Mouse (Mus musculus) heart, postnatal 36 days (tissue): Measurements from ENCODE around the gene Gak. TPM values are rescaled to one million over a fixed set of nuclear protein-coding genes. Genes with fewer than 3 reads are reported as not detected.
"Not testable (repeated sequence)": the region's sequence is repeated elsewhere in the genome, so short reads cannot be mapped to it uniquely, and the experiment has no call there.

ENCODE experiments used
- DNase-seq, 2 experiments: peaks; one replicate each; pipeline ENCODE4 v3.0.0; 2021 to 2022
- intact Hi-C: fragments of 180-260 bp; cut with DNase I; formaldehyde crosslinking; loops from one replicate; pipeline ENCODE4 v1.15.1; 2025
- total RNA-seq, 2 experiments: library from RNA; stranded (reverse); gene quantifications; 2 replicates each; pipeline ENCODE4 v1.2.3; 2021

The Gak gene
- total RNA-seq, 2 experiments from 2014 or later, result 22.2 to 22.5 TPM

DNA sequence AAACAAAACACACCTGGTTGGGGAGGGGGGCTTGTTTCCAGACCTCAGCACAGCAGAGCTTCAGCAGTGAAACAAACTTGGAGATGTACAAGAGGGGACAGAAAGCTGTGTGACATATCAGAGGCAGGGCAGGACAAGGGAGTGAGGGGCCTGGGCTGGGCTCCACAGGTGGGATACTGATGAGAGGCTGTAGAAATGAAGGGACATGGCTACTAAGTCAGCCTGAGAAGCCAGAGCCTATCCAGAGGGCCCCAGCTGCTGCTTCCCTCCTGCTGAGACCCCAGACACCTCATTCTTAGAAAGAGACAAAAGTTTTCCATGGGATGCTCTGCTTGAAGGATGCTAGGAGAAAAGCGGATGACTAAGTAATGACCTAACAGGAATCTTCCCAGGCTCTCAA, 29.1 kb upstream of the Gak start:
- intact Hi-C loops, result no loop called here
- no peak for DNase-seq

DNA sequence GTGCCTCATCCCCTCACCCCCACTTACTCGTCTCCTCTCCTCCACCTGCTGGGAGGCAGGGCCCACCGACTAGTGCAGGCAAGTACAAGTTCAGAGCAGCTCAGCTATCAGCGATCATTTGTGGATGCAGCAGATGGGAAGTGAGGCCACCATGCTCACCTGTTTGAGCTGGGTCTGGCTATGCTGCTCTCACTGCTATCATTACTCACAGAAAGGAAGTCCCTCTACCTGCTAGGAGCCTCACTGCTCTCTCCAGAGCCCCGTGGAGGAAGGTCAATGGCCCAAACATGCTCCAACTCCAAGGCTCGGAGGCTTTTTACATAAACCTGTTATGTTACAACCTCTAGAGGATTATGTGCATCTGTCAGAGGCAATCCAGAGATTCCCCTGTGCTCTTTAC, 27.9 kb upstream of the Gak start:
- DNase-seq, result no peak
- intact Hi-C loops, result no loop called here

DNA sequence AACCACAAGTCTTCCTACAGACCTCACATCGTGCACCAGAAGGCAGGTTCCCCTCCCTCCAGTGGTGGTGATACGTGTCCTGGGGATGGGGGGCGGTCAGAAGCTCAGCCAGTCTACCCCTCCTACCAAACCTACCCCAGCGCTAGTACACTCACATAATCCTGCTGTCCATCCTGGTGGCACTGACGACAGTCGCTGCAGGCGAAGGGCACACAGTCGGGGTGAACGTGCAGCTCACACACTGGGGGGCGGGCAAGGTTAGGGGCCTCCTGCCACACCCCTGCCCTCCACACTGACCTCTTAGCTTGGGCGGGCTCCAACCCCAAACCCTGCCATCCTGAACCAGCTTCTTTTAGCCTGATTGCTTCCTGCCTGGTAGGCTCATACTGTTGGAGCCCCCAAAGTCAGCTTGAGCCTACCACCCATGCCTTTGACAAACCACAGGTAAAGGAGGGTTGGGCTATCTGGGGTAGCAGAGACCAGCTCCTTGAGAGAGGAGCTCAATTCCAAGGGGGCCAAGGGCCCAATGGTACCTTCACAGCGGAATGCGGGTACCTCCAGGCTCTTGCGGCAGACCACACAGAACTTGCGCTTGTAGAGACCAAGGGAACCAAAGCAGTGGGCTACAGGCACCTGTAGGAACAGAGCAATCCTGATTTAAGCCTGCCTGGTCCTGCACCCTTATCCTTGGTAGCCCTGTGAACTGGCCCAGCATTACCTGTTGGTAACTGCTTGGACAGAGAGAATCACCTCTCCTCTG, 26.5 kb upstream of the Gak start:
- intact Hi-C loops, result no loop called here
- DNase-seq, result no peak

DNA sequence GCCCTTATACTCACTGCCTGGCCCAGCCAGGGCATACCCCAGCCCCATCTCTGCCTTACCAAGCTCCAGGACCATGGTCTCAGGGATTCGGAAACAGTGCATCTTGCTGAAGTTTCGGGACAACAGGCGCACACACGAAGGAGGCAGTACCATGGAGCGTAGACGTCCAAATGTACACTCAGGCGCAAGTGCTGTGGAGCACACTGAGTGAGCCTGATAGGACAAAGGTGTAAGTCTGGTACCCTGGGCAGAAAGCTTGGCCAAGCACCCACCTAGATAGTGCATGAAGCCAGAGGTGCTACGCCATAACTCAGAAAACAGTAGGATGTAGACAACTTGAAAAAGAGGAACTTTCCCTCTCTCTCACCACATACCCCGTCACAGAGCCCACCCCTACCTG, 25.8 kb upstream of the Gak start:
- DNase-seq, result no peak
- intact Hi-C loops, result no loop called here

DNA sequence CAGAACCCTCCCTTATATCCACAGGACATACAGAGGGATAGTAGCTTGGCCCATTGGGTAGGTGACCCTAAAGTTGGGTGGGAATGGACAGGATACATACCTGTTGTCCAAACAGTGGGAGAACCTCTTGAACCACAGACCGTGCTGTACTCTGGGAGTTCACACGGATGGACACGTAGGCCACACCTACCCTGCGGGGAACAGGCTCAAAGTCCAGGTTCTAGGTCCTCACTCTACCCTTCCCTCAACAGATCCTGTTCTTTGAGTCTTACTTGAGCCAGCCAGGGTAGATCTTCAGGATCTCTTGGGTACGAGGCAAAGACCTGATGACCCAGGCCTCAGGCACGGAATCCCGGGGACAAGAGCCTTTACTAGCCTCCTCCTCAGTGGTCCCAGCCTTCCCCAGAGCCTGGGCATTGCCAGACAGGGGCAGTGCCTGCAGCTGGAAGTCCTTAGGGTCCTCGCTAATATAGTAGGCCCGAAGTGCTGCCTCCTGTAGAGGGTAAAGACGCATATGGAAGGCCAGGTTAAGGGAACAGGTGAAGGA, 25.0 kb upstream of the Gak start:
- DNase-seq, result no peak
- intact Hi-C loops, result no loop called here

DNA sequence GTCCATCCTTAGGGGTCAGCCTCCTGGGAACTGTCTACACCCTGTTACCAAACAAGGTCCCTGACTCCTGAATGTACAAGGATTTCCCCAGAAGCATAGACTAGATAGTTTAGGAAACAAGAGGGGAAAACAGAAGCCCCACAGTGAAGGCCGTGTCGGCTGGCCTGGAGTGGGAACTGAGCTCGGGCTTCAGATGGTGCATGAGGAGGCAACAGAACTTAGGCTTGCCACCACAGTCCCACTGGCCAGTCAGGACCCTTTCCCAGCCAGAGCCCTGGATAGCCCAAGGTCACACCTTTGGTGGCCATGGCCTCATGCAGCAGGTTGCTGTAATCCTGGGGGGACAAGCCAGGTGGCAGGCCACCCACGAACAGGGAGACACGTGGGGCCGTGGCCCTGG, 23.8 kb upstream of the Gak start:
- no peak for DNase-seq
- intact Hi-C loops, result loop anchor here (2.0 kb wide), 1 partner anchor 227 kb away; no protein-coding TSS in a partner anchor

DNA sequence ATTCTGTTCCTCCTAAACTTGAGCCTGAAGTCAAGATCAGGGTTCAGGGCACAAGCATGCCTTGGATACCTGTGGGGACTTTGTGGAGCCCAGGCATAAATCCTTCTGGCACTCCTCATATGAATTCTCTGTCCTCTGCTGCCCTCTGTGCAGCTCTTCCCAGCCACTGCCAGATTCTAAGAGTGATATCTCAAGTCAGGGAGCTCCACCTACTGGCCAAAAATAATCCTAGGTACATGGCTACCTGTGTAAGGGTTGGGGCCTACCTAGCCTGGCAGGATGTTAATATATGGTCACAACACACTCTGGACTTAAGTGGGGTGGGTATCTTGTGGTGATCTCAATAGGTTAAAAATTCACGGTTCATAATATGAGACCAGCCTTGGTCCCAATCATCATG, 22.3 kb upstream of the Gak start:
- intact Hi-C loops, result loop anchor here (2.0 kb wide), 1 partner anchor 225 kb away; no protein-coding TSS in a partner anchor
- peak in 1 of 2 experiments; percentile 23 for DNase-seq

DNA sequence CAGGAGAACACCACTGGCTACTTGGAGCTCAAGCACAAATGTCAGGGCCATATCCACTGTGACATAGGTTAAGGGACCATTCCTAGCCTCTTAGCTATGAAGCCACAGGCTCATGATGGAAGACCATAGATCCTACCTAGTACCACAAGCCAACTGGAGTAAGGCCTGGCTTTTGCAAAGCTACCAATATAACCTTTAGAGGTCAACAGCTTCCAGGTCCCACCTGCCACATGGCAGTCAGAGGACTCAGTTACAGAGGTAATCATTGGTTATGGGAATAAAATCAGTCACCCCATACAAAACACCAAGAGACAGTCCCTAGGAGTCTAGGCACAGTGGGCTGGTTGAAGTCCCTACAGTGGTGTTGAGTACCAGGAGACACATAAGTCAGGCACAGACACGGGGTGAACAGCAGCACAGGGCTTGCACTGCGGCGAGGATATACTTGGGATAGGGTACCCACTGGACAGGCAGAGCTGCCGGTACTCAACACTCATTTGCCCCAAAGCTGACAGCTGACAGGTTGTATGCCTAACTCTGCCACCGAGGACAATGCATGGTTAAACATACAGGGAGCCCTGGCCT, 21.7 kb upstream of the Gak start:
- no peak for DNase-seq

DNA sequence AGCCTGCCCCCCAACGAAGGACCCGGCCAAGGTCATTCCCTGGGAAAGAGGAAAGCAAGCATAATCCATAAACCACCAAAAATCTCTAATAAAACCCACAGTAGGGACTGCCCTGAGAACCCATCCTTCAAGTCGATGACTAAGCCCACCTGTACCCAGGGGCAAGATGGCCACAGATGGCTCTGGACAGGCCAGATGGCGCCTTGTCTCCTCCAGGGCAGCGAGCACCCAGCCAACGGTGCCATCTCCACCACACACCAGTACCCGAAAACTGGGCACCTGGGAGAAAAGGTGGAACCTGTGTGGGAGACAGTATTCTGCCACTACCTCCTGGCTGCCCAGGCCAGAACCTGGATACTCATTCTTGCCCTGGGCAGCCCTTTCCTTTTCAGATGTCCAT, 20.8 kb upstream of the Gak start:
- intact Hi-C loops, result no loop called here
- no peak for DNase-seq

More for the DNA sequence above, 21.7 kb upstream of the Gak start:
- intact Hi-C loops, result no loop called here

DNA sequence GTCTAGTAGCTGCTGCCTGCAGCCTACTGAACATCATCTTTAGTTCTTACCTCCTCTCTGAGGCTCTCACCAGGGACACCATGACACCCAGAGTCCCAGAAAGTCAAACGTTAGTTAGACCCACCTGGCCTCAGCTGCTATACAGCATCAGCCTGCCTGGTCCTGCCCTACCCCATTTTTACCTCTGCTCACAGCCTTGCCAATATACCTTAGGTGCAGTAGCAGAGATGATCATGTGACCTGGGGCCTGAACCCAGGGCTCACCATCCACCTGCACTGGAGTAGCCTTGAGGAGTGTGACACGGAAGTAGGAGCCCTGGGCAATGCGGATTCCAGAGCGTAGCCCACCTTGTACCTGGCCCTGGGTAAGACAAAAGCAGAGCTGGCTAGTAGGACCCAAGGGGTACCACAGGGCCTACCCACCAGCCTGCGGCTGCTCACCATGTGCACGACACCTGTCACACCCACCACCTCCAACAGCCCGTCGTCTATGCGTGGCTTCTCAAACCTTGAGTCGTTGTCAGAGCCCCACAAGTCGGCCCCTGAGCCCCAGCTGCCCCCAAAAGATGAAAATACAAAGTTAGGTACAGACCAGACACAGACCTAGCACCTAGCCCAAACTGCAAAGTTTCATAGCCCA, 19.5 kb upstream of the Gak start:
- intact Hi-C loops, result no loop called here
- DNase-seq, result no peak

DNA sequence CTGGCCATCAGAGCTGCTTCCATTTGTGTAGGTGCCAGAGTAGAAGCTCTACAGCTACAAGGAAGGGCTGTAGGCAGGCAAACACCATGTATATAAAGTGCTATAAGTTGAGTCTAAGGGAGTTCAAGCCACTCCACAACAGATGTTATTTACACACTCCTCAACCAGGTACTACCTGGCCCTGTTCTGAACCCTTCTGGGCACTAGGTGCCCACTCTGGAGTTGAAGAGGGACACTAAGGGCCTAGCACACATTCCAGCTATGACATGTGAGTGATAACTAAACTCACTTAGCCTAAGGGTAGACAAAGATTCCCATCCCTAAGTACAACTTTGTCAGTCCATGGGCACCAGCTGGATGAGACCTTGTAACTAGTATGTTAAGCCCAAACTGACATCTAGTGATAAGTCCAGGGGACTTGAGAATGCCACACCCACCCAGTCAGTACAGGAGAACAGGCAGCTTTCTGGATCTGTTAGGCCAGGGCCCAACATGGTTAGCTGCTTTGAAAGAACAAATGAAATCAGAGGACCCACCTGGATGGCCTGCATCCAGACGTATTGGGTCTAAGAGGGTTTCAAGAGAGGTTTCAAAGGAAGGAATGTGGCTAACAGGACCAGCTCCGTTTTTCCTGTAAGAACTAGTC, 18.4 kb upstream of the Gak start:
- intact Hi-C loops, result no loop called here
- DNase-seq, result no peak

DNA sequence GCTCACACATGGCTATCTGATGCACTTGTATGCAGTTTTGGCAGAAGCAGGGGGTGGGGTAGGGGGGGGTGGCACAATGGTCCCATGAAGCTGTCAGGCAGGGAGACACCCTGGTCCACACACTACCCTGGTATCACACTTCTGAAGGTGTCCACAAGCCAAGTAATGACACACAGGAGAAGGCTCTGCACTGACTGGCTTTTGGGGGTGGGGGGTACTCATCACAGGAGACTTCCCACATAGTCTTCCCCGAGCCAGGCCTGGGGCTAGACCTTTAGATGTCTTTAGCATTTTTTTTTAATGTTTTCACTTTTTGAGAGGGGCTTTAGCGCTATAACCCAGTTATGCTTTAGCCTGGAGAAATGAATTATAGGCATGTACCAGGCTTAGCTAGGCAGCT, 17.8 kb upstream of the Gak start:
- DNase-seq, result no peak
- intact Hi-C loops, result no loop called here

DNA sequence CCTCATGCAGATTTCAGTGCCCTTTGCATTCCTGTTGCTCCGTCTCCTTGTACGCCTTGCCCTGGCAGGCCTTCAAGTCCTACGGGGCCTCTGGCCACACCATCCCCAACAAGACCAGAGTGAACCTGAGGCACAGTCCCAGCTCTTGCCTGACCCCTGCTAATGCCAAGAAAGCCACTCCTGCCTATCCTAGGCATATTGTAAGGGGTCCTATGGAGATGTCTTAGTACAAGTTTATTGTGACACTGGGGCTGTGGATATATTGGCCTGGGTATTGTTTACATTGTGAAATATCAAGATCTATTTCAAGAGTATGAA, 16.7 kb upstream of the Gak start:
- intact Hi-C loops, result no loop called here
- DNase-seq, result no peak

DNA sequence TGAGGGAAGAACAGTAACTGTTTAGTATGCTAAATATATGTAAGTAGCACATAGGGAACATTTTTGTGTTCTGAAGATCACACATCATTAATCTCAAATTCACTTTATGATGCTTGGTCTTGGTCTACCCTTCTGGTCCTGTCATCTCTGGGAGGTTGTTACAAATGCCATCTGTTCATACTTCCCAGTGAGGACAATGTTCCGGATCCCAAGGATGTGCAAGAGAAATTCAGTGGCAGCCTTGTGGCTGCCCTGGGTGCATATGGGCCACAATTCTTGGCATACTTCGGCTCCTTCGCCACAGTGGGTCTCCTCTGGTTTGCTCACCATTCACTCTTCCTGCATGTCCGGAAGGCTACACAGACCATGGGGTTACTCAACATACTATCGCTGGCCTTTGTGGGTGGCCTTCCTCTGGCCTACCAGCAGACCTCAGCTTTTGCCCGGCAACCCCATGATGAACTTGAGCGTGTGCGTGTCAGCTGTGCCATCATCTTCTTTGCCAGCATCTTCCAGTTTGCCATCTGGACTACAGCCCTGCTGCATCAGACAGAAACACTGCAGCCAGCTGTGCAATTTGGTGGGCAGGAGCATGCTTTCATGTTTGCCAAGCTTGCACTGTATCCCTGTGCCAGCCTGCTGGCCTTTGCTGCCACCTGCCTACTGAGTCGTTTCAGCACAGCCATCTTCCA, 16.2 kb upstream of the Gak start:
- intact Hi-C loops, result no loop called here
- DNase-seq, result no peak

DNA sequence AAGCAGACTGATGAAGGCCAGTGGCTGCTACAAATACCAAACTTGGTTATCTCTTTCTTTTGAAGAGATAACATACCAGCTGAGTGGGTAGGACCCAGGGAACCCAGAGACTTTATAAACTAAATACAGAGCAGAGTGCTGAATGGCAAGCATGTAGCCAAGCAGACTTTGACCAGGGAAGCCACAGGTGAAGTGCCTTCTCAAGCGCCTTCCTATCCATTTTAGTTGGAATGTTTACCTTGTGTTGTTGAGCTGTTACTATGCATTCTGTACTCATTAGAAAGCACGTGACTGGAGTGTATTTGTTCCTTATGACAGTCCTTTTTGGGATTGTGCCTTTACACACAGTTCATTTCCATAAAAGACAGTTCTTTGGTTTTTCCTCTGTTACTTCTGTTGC, 14.1 kb upstream of the Gak start:
- intact Hi-C loops, result no loop called here
- no peak for DNase-seq

DNA sequence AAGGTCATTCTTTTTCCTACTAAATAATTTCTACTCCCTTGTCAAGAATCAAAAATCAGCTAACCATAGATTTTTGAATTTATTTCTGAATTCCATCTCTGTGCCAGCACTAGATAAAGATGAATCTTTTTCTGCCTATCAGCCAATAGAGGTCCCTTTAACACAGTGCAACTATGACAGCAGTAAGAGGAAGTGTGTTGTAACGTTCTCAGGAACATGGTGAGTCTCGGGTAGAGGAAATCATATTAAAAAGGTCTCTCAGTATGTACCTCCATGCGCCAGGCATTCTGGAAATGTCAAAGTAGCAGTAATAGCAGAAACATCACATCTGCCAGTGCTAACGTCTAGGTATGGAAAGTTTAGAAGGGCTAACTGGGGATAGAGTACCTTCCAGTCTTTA, 6.6 kb upstream of the Gak start:
- intact Hi-C loops, result no loop called here
- DNase-seq, result no peak

DNA sequence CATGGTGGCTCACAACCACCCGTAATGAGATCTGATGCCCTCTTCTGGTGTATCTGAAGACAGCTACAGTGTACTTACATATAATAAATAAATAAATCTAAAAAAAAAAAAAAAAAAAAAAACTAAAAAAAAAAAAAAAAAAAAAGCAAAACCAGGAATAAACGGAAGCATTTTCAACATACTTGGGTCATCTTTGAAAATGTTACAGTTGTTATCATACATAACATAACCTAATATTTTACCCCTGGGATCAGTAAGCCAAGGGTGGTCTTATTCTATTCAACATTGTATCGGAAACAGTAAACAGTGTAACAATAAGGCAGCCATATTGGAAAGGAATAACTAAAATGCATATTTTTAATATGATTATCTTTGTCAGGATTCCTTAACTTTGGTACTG, 4.5 kb upstream of the Gak start:
- intact Hi-C loops, DNase-seq: not testable (repeated sequence)

DNA sequence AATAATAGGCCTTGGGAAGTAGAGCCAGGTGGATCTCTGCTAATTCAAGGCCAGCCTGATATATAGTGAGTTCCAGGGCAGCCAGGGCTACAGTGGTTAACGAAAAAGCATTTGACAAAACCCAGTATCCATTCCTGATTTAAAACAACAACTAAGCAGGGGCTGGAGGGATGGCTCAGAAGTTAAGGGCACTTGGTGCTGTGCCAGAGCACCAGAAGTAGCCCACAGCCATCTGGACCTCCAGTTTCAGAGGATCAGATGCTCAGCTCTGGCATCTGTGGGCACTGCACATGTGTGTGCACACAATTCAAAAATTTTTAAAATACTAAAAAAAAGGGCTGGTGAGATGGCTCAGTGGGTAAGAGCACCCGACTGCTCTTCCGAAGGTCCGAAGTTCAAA, 4.1 kb upstream of the Gak start:
- no peak for DNase-seq
- intact Hi-C loops, result no loop called here

DNA sequence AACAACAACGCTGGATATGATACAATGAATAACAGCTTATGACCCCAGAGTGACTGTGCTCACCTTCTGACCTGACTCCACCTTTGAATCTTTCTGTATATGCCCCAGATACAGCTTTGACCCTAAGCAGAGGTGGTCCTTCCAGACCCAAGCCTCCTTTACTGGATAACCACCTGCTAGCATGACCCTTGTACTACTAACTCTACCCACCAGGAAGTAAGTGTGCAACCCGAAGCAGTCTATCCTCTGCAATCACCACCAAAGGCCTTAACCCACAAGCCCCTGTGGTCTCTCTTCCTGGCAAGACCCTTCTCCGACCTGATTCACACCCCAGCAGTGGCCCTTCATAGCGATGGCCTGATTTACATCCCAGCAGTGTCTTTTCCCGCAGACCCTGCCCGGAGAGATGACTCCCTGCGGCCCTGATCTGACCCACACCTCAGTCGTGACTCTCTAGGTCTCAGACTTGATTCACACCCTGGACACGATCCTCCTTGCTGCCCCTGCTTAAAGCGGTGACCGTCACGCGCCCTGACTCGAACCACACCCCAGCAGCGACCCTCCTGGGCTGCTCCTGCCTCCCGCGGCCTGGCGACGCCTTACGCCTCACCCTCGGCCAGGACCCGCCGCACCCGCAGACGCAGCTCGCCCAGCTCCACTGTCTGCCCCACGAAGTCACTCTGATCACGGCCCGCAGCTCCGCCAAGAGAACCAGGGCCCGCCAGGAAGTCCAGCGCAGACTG, 493 bp downstream of the Gak start:
- DNase-seq, result no peak
- intact Hi-C loops, result loop anchor here (2.0 to 10.0 kb wide), 2 partner anchors 40 to 494 kb away; partner anchors contain the start of genes Ccdc18, Dgkq and Tmed5

DNA sequence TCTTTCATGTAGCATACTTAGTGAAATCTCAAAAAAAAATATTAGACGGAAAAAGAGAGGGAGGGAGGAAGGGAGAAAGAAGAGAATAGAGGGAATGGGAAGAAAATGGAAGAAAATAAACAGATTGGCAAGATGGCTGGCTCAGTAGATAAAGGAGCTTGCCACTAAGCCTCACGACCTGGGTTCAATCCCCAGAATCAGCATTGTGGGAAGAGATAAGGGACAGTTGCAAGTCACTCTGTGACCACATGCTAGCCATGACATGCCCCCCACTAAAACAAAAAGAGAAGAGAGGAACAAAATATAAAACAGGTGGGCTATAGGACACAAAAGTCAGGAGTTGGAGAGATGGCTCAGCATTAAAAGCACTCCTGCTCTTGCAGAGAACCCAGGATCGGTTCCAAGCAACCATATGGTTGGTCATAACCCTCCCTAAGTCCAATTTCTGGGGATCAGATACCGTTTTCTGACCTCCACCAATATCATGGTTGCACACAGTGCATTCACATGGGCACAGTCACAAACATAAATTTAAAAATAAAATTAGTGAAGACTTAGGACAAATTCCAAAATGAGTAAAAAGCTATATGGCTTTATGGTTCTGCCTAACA, 3.4 kb downstream of the Gak start:
- intact Hi-C loops, result loop anchor here (10.0 kb wide), 1 partner anchor 491 kb away; the partner anchor contains the start of genes Ccdc18 and Tmed5
- DNase-seq, result no peak
